Mouse (Mus musculus): ENCODE measurements at regions not wholly inside any gene's neighbourhood (a gene's known extent, or its start where the extent isn't known, plus 50 kb on each side); places are given as distances from the start of the nearest gene placed in this dataset.

DNA sequence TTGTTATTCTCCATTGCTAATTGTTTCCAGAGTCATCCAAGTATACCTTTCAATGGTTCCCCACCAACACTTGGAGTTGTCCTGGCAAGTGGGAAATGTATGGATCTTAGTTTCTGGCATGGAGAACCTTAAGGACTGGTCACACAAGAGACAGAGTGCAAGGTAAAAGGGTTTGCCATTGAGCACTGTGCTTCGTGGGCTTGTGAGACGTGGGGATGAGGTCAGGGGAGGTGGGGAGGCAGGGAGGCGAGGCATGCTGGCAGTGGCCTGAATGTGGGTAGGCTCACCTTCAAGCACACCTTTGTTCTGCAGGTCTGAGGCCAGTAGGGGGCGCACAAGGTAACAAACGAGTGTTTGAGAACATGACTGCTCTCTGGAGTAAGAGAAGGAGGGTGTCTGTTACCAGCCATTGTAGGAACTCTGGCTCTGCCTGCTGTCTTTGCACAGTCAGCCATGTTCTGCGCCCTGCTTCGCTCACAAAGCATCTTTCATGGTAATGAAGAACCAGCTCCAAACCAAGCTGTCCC lies 612.0 kb downstream of the Bcl11a start:
- no peaks in the 10 kb centered on the region for H3K36me3 ChIP-seq
- H3K4me2 ChIP-seq: no peak overlapping the region
- no peaks in the 10 kb centered on the region for H3K27me3 ChIP-seq
- no peak overlapping the region for H3K4me3 ChIP-seq (replicated peaks)
- H3K9me3 ChIP-seq: no peaks in the 10 kb centered on the region
- H3K4me1 ChIP-seq (replicated peaks): peaks cover 52% of the 10 kb centered on the region
- H3K27ac ChIP-seq: peak overlapping the region; percentile 62; the same call in 1 of the 2 replicates
- WGBS: 44% methylated on average over 7 of the region's 7 CpGs
- H3K9ac ChIP-seq (replicated peaks): no peak overlapping the region
- peak; percentile 67; the same call in 1 of the 2 replicates for ATAC-seq (ENCODE audit: insufficient number of reproducible peaks, insufficient read depth, low FRiP score, low TSS enrichment, low read depth)

DNA sequence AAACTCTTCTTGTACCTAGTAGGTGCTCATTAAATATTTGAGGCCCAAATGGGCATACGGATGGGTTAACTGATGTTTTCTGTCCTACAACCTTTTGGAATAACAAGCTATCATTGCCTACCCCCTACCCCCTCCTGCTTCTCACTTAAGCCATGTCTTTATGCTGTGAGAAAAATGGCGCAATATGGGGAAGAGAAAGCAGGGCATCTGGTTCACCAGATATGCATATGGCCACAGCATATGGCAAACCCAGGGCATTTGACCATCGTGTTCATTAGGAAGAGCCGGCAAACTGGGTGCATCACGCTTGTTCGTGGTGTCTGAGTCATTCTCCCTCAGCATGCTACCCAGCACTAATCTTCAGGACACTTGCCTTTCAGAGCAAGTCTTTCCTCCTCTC lies 616.1 kb downstream of the Bcl11a start:
- Histone ChIP-seq H3K27me3 (no peaks in the 10 kb centered on the region), H3K4me2 (no peak overlapping the region), H3K9me3 (no peaks in the 10 kb centered on the region), H3K4me3 (replicated peaks) (no peak overlapping the region), H3K9ac (replicated peaks) (no peak overlapping the region), H3K4me1 (replicated peaks) (peaks cover 53% of the 10 kb centered on the region), H3K27ac (no peak overlapping the region), H3K36me3 (no peaks in the 10 kb centered on the region)
- ATAC-seq (ENCODE audit: insufficient number of reproducible peaks, insufficient read depth, low FRiP score, low TSS enrichment, low read depth): no peak
- WGBS: 87% methylated on average over 6 of the region's 6 CpGs

DNA sequence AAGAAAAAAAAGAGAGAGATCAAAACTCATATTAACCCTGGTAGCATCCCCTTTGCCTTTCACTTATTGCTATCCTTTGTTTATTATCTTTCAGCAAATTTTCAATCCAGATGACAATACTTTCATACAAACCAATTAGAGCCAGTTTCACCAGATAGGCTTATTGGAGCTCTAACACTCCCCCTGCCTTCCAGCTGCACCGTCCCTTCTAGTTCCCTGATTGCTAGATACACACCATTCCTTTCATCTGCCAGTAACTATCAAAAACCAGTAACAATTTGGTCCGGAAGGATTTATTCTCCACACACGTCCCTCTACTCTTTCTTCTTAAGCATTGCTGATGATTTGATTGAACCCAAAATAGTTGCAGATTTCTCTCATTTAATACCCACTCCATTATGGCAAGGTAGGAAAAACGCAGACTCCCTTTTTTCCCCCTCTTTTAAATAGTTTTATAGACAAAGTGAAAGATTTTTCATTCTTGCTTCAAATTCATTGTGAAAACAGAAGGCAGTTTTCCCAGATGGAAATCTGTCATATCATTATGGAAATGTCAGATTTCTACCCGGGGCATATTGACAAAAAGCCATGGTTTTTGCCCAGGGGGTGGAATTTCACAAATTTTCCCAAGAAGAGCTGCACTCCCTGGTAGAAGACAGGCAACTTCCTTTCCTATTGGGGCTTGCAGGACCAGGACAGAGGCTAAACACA lies 617.3 kb downstream of the Bcl11a start:
- Histone ChIP-seq H3K9me3 (no peaks in the 10 kb centered on the region), H3K4me1 (replicated peaks) (peaks cover 50% of the 10 kb centered on the region), H3K27ac (peak overlapping the region; percentile 12; the same call in 1 of the 2 replicates), H3K4me2 (no peak overlapping the region), H3K4me3 (replicated peaks) (no peak overlapping the region), H3K36me3 (no peaks in the 10 kb centered on the region), H3K9ac (replicated peaks) (no peak overlapping the region), H3K27me3 (no peaks in the 10 kb centered on the region)
- no peak for ATAC-seq (ENCODE audit: insufficient number of reproducible peaks, insufficient read depth, low FRiP score, low TSS enrichment, low read depth)
- 21% methylated on average over 5 of the region's 5 CpGs for WGBS

DNA sequence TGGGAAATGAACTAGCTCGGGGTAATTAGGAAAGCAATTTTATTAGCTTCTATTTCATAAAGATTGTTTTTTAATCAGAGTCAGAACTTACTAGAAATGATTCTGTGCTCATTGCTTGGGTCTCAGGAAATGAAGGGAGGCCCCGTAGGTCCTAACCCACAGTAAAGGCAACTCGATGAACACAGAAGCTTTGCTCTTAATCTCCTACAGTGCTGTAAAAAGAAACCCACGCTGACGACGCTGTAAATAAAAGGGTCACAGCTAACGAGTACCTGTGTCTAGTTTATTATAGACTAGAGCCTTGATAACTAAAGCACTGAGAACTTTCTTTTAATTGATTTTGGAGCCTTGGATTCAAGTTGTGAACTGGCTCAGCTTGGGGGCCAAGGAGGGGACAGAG lies 618.7 kb downstream of the Bcl11a start:
- H3K4me2 ChIP-seq: no peak overlapping the region
- no peaks in the 10 kb centered on the region for H3K36me3 ChIP-seq
- no peaks in the 10 kb centered on the region for H3K9me3 ChIP-seq
- 9% methylated on average over 7 of the region's 7 CpGs for WGBS
- ATAC-seq (ENCODE audit: insufficient number of reproducible peaks, insufficient read depth, low FRiP score, low TSS enrichment, low read depth): peak; percentile 75
- peaks cover 51% of the 10 kb centered on the region for H3K4me1 ChIP-seq (replicated peaks)
- H3K9ac ChIP-seq (replicated peaks): no peak overlapping the region
- H3K27me3 ChIP-seq: no peaks in the 10 kb centered on the region
- no peak overlapping the region for H3K4me3 ChIP-seq (replicated peaks)
- H3K27ac ChIP-seq: no peak overlapping the region; the same call in 1 of the 2 replicates

DNA sequence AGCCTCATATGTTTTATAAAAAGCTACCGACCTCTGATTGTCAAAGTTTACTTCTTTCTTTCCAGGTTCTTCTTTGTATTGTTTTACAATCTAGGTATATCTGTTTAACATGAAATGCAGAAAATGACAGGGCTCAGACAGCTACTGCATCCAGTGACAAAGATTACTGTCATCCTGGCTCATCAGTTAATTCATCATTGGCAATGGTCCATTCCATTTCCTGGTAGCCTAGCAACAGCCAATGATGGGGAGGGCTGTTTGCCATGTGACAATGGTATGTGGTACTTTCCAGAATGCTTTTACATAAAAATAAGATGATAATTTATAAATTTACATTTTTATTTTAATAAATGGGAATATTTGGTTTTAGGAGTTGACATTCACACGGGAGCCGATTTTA lies 630.9 kb downstream of the Bcl11a start:
- H3K27me3 ChIP-seq: no peaks in the 10 kb centered on the region
- H3K9ac ChIP-seq (replicated peaks): no peak overlapping the region
- ATAC-seq (ENCODE audit: insufficient number of reproducible peaks, insufficient read depth, low FRiP score, low TSS enrichment, low read depth): no peak
- no peaks in the 10 kb centered on the region for H3K4me1 ChIP-seq (replicated peaks)
- H3K9me3 ChIP-seq: no peaks in the 10 kb centered on the region
- WGBS: 81% methylated on average over 3 of the region's 3 CpGs
- no peak overlapping the region for H3K4me2 ChIP-seq
- H3K4me3 ChIP-seq (replicated peaks): no peak overlapping the region
- H3K27ac ChIP-seq: no peak overlapping the region
- no peaks in the 10 kb centered on the region for H3K36me3 ChIP-seq

DNA sequence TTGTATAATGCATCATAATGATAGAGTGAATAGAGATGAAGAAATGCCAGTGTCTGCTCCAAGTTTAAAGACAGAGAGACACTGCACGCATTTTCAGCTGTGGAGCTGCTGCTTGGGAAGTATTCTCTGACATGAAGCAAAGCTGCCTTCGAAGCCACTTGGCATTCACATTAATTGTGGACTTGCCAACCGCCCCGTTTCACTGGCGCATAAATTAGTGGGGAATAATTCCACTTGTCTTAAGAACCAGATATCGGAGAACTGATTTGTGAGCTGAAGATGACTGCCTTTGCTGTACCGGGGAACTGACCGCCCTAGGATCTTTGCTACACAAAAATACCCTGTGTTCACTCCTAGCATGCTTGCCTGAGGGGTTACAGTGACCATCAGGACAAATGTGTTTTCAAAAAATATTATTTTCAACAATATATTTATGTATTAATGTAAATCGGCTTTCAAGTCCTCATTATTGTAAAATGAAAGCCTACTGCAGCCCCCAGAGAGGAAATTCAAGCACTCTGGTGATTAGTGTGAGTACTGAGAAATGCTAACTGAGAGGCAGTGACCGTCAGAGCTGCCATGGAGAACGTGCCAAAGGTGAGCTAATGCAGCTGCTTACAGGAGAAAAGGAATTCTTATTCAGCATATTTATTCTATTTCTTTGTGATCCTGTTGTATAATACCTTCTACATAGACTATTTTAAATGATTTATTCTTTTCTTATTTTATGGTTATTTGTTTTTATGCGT lies 638.9 kb downstream of the Bcl11a start:
- no peak overlapping the region for H3K9ac ChIP-seq (replicated peaks)
- H3K9me3 ChIP-seq: no peaks in the 10 kb centered on the region
- H3K4me3 ChIP-seq (replicated peaks): no peak overlapping the region
- WGBS: 83% methylated on average over 12 of the region's 12 CpGs
- no peaks in the 10 kb centered on the region for H3K36me3 ChIP-seq
- no peak overlapping the region for H3K4me2 ChIP-seq
- no peak overlapping the region for H3K27ac ChIP-seq
- H3K27me3 ChIP-seq: no peaks in the 10 kb centered on the region
- H3K4me1 ChIP-seq (replicated peaks): 0 out of 2 replicates have a peak, but pooled peaks cover 4% of the 10 kb centered on the region
- ATAC-seq (ENCODE audit: insufficient number of reproducible peaks, insufficient read depth, low FRiP score, low TSS enrichment, low read depth): no peak

DNA sequence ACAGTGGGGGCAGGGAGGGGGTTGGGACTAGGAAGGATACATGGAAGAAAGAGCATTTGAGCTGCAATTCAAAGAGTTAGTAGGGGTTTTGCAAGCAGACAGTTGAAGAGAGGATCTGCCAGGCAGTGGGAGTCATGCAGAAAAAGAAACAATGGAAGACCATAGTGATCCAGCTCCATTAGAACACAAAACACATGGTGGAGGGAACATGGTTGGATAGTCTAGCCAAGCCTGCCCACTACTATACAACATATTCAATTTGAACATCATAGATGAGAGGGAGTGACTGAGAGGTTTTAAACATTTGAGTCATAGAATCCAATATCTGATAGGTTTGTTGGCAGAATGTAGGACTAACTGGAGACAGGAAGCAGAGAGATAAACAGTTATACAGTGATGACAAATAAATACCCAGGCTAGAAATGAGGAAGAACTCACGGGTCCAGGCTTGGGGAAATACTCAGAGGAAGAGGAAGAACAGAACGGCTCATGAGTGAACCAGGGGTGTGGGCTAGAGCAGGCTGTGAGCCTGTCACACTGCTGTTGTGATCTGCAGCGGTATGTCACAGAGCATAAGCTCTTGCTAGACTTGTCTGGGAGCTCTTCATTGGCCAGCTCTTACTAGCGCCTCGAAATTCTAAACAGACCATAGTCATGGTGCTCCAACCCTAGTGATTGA lies 646.5 kb downstream of the Bcl11a start:
- no peaks in the 10 kb centered on the region for H3K9me3 ChIP-seq
- no peak overlapping the region for H3K27ac ChIP-seq
- H3K4me2 ChIP-seq: no peak overlapping the region
- no peak overlapping the region for H3K9ac ChIP-seq (replicated peaks)
- no peaks in the 10 kb centered on the region for H3K36me3 ChIP-seq
- whole genome bisulfite sequencing: 82% methylated on average over 5 of the region's 5 CpGs
- ATAC-seq (ENCODE audit: insufficient number of reproducible peaks, insufficient read depth, low FRiP score, low TSS enrichment, low read depth): no peak
- H3K4me3 ChIP-seq (replicated peaks): no peak overlapping the region
- no peaks in the 10 kb centered on the region for H3K4me1 ChIP-seq (replicated peaks)
- no peaks in the 10 kb centered on the region for H3K27me3 ChIP-seq

DNA sequence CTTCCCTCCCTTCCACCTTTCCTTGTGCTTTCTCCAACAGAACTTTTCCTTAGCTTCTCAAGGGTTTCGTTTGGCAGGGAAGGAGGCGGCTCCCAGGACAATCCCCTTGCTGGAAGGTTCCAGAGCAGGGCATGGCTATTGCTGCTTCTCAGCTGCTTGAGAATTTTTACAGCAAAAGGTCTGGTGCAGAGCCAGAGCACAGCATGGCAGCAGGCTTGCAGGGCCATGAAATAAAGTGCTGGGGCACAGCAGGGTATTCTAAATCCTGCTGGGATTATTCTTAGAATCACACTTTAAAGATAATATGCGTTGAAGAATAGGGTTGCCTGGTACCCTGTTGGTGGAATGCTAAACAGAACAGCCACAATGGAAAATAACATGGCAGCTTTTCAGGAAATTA lies 648.5 kb downstream of the Bcl11a start:
- Histone ChIP-seq H3K36me3 (no peaks in the 10 kb centered on the region), H3K4me1 (replicated peaks) (peaks cover 3% of the 10 kb centered on the region), H3K9me3 (no peaks in the 10 kb centered on the region), H3K9ac (replicated peaks) (no peak overlapping the region), H3K4me3 (replicated peaks) (no peak overlapping the region), H3K27ac (no peak overlapping the region), H3K27me3 (no peaks in the 10 kb centered on the region), H3K4me2 (no peak overlapping the region)
- WGBS: 42% methylated on average over 3 of the region's 3 CpGs
- ATAC-seq (ENCODE audit: insufficient number of reproducible peaks, insufficient read depth, low FRiP score, low TSS enrichment, low read depth): no peak

DNA sequence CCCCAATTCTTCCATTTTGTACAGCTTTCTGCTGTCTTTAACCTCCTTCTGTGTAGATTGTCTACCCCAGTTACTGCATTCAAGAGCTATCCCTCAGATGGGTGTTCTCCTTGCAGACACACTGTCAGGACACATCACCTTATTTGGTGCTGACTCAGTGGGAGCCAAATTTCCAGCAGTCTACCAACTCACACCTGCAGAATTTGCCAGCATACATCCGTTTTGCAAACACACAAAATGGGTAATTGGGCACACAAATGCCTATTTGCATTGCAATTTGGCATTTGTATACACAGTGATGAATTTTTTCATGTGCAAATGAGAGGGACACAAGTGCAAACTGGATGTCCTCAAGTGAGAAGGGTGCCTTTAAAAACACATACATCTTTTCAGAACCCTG lies 649.5 kb downstream of the Bcl11a start:
- Histone ChIP-seq H3K27ac (no peak overlapping the region), H3K36me3 (no peaks in the 10 kb centered on the region), H3K4me1 (replicated peaks) (peaks cover 6% of the 10 kb centered on the region), H3K9me3 (no peaks in the 10 kb centered on the region), H3K4me2 (no peak overlapping the region), H3K4me3 (replicated peaks) (no peak overlapping the region), H3K27me3 (no peaks in the 10 kb centered on the region), H3K9ac (replicated peaks) (no peak overlapping the region)
- no peak for ATAC-seq (ENCODE audit: insufficient number of reproducible peaks, insufficient read depth, low FRiP score, low TSS enrichment, low read depth)
- 41% methylated on average over 1 of the region's 1 CpGs for WGBS

DNA sequence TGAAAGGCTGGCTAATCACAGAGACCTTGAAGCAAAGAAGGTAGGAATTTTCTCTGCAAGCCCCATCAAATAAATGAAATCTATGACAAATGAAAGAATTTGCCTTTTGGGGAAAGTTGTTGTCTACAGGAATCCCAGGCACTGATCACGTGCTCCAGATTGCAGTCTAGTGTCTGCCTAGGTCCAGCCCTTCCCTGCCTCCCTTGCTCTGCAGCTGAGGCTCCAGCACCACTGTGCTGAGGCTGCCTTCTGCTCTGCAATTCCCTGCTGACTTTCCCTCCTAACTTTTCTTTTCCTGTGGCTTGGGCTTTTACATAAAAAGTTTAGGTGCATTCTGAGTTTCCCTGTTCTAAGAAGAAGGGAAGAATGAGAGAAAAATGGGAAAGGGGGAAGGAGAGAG lies 653.6 kb downstream of the Bcl11a start:
- no peak; the same call in 1 of the 2 replicates for ATAC-seq (ENCODE audit: insufficient number of reproducible peaks, insufficient read depth, low FRiP score, low TSS enrichment, low read depth)

DNA sequence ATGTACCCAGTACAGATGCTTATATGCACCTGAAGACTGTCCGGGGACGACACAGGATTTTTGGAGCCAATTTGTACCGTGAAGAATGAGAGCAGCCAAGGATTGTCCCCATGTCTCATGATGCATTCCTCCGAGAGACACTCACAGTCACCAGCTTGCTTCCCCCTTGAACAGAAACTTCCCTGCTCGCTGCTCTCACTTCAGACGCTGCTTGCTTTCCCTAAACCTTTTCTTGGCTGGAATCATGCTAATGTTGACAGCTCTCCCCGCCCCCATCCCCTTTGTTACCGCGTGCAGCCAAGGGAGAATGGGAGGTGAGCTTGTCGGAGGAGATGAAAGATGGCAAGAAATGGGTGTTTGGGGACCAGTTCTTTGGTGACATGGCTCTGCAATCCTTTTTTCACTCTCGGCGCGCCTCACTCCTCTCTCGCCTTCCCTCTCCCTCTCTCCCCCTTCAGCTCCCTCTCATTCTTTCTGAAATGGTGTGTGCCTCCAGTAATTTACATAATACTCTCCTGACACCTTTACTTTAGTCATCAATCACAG lies 661.9 kb downstream of the Bcl11a start:
- Histone ChIP-seq H3K4me2 (peak overlapping the region; percentile 49), H3K36me3 (no peaks in the 10 kb centered on the region), H3K9me3 (no peaks in the 10 kb centered on the region), H3K27ac (no peak overlapping the region), H3K27me3 (no peaks in the 10 kb centered on the region), H3K9ac (replicated peaks) (no peak overlapping the region), H3K4me3 (replicated peaks) (0 out of 2 replicates have a peak overlapping the region, but pooled peaks have one; percentile 19), H3K4me1 (replicated peaks) (0 out of 2 replicates have a peak, but pooled peaks cover 4% of the 10 kb centered on the region)
- 9% methylated on average over 14 of the region's 14 CpGs for WGBS
- no peak for ATAC-seq (ENCODE audit: insufficient number of reproducible peaks, insufficient read depth, low FRiP score, low TSS enrichment, low read depth)

More for the DNA sequence above, 653.6 kb downstream of the Bcl11a start:
- Histone ChIP-seq H3K27ac (no peak overlapping the region), H3K27me3 (no peaks in the 10 kb centered on the region), H3K9me3 (no peaks in the 10 kb centered on the region), H3K4me1 (replicated peaks) (peaks cover 6% of the 10 kb centered on the region), H3K4me2 (no peak overlapping the region), H3K36me3 (no peaks in the 10 kb centered on the region), H3K9ac (replicated peaks) (no peak overlapping the region), H3K4me3 (replicated peaks) (no peak overlapping the region)
- WGBS: 9% methylated on average over 1 of the region's 1 CpGs
